Mouse (Mus musculus): ENCODE results near the gene Pde4a.

DNA sequence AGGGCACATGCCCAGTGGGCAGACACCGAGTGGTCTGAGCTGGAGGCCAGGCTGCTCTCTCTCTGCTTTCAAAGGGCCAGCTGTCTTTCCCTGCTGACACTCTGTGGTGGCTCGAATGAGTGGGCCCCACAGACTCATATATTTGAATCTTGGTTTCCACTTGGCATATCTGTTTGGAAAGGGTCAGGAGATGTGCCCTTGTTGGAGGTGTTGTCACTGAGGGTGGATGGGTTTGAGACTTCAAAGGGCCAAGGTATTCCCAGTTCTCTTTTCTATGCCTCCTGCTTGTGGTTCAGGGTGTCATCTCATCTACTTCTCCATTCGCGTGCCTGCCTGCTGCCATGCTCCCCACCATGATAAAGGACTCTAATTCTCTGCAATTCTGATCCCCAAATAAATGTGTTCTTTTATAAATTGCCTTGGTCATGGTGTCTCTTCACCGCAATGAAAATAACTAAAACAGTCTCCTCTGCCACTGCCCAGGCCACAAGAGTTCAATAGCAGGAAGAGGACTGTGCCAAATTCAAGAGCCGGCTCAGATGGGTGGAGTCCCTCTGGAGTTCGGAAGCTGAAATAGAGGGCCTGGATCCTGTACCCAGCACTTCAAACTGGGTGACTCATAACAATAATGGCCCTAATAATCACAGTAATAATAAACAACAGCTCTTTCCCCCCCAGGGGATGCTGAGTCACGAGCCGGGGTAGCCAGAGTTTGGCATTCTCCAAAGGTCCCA lies 30.8 kb upstream of the Pde4a start:
- 0 out of 2 replicates have a peak, but pooled peaks have one; percentile 17 for TF ChIP-seq POLR2A (IDR thresholded peaks at IDR 0.05; ENCODE audit: borderline replicate concordance, extremely low read depth, low read depth, low read length)
- TF ChIP-seq CTCF (IDR thresholded peaks at IDR 0.05; ENCODE audit: insufficient read depth, low read length), result no peak

All from lung, adult 2 months (tissue).